Mouse (Mus musculus) lung, adult 2 months (tissue): ENCODE measurements around the gene Gck.

Experiments used
- CTCF ChIP-seq: fragments of 200-500 bp; IDR thresholded peaks from 2 replicates; pipeline ENCODE4 v1.5.1; 2011; ENCODE audit warnings: mild to moderate bottlenecking, low read length, control low read depth; ENCODE audit not compliant: insufficient read depth
- POLR2A ChIP-seq: fragments of 200-500 bp; IDR thresholded peaks from 2 replicates; pipeline ENCODE4 v1.6.1; 2011; ENCODE audit warnings: low read depth, mild to moderate bottlenecking, control low read depth, low read length, borderline replicate concordance; ENCODE audit errors: extremely low read depth

DNA sequence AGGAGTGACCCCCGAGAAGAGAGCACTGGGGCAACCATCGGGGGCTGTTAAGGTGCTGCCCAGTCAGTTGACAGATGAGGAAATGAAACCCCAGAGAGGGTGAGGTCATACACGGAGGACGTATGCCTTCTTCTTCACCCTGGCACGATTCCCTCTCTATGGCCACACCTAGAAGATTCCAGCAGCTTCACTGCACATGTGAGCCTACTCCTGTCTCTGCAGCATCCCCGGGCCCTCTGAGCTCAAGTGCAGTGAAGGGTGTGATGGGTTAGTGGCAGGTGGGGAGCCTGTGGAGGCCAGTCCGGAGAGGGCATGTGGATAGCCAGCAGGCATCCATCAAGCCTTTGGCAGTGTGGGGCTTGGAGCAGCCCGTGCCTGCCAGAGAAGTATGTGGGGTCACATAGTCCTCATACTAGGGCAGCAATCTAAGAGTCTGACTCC lies 57.7 kb downstream of the Gck start:
- TF ChIP-seq POLR2A, result no peak
- TF ChIP-seq CTCF, result no peak
